Mouse (Mus musculus) mouse trophoblast stem cell (cell line): ENCODE data around the gene Cabp2.

ENCODE experiments used
- in situ Hi-C, 2 experiments: fragments of 300-500 bp; cut with MseI, MboI; formaldehyde crosslinking; loops; 2 replicates in 1 of 2; 3 replicates in 1 of 2; pipeline ENCODE4 v1.15.1; 2025

The Cabp2 gene

DNA sequence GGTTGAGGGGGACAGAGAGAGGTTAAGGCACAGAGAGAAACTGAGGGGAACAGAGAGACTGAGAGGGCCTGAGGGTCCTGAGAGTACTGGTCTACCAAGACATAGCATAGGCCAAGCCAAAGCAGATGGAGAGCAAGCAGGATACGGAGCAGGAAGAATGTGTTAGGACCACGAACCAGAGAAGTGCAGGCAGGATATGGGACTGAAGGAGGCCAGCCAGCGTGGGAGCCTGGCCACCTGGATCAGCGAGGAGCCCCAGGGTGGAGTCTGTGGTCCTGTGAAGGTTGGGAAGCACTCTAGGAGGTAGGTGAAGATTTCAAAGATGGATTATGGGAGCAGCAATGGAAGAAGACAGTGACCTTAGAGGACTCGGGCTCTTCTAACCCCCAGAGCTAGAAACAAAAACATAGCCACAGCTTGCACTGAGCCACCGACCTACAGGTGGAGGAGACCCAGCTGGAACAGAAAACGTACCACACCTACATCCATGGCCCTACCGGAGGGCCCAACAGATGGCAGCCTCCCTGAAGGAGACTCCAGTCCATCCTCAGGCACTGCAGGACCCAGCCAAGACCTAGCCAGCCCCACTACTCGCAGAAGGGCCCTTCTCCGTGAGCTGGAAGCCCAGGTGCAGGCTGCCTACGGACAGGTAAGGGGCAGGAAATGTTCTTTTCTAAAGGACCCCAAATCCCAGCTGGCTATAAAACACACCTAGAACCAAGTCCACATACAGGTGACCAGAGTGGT, 1.0 kb downstream of the Cabp2 start:
- in situ Hi-C loops, result no loop called here

DNA sequence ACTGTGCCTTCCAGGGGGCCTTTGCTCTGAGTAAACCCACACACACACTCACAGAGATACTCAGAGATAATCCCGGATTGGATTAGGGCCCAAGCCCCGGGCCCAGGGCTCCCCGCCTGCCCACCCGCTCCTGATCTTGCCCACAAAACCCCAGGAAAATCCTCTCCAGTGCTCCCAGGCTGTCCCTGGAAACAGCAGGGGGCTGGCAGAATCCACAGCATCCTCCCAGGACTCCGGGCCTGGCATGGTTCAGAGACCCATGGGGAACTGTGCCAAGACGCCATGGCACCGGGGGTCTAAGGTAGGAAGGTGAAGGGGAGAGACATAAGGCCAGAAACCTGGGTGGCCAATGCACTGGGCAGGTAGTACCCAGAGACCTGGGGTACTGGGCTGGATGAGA, 1.9 kb downstream of the Cabp2 start:
- in situ Hi-C loops, result no loop called here

DNA sequence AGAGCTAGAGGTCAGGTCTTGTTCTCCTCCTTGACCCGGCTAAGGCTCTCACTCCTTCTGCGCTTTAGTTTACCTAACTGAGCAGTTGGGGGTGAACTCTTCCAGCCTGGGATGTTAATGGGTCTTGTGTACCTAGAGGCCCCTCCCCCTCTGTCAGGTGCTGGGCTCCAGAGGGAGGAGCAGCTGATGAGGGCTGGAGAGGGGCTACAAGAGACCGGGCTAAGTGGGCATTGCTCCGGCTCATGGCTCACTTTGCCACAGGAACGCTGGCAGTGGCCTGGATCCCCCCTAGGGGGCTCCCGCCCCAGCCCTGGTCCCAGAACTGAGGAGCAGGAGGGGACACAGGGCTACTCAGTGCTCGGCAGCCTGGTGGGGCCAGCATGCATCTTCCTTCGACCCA, 2.4 kb downstream of the Cabp2 start:
- in situ Hi-C loops, result no loop called here

DNA sequence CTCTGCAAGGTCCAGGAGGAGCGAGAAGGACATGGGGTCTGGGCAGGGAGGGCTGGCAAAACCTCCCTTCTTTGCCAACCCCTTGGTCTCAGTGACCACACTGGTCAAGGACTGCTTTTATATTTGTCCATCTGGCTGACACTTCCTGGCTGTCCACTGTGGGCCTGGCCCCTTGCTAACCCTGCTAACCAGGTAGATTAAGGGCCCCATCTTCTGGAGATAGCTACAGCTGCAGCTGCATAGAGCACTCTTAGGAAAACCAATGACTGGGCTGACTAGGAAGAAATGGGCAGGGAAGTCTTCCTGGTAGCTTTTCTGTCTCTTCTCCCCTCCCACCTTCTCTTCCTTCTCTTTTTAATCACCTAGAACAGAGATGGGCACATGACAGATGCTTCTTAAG, 3.6 kb downstream of the Cabp2 start:
- in situ Hi-C loops, result loop anchor here (5.0 kb wide), 1 partner anchor 33 kb away; no protein-coding TSS in a partner anchor

DNA sequence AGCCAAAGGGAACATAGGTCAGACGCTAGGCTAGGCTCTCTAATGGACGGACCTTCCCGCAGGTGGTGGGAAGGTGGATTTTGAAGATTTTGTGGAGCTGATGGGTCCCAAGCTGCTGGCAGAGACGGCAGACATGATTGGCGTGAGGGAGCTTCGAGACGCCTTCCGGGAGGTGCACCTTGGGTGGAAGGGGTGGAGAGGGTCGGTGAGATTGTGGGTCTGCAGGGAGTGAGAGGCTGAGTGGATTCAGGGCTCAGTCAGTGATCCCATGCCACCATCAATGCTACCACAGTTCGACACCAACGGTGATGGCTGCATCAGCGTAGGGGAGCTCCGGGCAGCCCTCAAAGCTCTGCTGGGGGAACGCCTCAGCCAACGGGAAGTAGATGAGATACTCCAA, 4.8 kb downstream of the Cabp2 start:
- in situ Hi-C loops, result loop anchor here (5.0 kb wide), 1 partner anchor 34 kb away; no protein-coding TSS in a partner anchor

DNA sequence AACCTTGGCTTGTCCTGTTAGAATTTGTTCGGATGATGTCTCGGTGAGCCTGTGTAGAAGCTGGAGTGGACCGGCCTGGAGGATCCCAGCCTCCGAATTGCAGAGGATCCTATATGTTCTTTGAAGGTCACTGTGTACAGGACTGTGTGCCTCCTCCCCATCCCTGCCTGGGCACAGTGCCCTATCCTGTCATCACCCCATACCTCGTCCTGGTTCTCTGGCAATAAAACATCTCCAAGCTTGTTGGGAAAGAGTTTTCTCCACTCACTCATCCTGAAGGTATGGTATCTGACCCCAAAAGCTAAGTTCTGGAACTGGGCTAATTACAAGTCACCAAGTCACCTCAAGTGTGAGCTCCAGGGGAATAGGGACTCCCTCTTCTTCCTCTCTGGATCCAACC, 5.7 kb downstream of the Cabp2 start:
- in situ Hi-C loops, result loop anchor here (5.0 kb wide), 1 partner anchor 35 kb away; no protein-coding TSS in a partner anchor

DNA sequence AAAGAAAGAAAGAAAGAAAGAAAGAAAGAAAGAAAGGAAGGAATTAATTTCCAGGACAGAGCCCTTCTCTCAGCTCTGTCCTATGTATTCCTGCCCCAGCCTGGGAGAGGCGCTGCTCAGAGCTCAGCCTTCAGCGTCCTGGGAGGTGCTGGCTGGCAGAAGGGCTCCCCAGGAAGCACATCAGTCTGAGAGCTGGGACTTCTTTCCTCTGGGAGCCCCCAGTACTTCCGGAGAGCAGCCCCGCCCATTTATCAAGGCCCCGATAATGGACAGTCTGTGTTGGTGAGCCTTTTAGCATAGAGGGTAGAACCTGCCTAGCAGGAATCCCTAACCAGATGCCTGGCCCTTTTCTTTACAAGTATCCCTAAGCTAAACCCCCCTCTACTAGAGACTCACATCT, 6.8 kb downstream of the Cabp2 start:
- in situ Hi-C loops, result loop anchor here (5.0 kb wide), 1 partner anchor 36 kb away; no protein-coding TSS in a partner anchor

DNA sequence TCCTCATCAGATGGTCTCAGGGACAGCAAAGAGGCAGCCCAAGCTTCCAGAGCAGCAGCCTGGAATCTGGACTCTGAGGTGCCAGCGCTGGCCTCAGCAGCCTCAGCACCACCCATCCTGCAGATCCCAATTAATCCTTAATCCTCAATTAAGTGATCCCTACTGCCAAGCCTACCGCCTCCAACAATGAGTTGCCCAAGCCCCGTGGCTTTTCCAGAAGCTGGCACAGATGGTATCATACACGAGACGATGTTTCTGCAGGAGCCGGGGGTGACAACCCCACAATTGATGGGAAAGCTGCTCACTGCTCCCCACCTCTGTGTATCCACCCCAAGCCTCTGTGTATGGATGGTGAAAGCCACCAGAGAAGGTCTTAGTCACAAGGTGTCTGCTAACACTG, 7.8 kb downstream of the Cabp2 start:
- in situ Hi-C loops, result loop anchor here (5.0 kb wide), 1 partner anchor 37 kb away; no protein-coding TSS in a partner anchor

DNA sequence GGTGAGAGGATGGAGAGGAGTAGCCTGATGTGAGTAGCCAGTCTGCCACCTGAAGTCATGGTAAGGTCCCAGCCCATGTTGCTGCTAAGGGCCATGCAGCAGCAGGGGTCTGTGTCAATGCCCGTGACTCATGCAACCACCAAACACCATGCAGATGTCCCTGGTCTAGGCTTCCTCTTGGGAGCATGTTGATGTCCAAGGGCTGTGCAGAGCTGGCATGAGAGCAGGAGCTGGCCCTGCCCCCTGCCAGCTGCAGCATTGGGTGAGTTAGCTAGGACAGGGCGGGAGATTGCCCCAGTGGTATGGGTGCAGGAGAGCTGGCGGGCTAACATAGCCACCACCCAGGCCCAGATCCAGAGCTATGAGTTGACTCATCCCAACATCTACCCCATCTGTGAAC, 9.1 kb downstream of the Cabp2 start:
- in situ Hi-C loops, result no loop called here

DNA sequence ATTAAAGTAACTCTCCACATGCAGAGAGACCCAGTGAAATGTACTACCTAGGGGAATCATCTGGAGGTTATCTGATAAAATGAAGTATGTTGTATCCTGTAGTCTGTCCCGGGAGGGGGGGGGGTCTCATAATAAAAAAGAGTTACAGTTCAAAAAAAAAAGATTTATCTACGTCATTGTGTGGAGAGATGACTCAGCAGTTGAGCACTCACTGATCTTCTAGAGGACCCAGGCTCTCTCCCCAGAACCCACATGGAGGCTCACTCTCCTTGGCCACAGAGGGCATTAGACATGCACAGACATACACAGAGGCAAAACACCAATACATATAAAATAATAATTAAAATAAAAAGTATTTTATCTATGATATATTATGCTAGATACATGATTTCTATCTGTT, 10.0 kb downstream of the Cabp2 start:
- in situ Hi-C loops, result no loop called here

DNA sequence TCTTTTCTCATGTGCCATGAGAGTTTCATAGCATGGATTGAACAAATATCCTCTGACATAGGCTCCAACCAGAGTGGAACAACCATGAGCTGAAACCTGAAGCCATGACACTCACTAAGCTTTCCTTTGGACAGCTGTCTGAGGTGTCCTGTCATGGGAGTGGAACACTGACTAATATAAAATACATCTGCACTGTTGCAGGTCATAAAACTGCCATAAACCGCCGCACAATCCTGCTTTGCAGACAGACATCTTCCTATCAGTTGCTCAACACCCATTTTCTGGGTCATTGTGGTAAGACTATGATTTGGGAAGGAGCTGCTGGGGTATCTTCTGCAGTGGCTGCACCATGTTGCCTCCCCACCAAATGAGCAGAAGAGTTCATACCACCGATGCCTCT, 11.4 kb downstream of the Cabp2 start:
- in situ Hi-C loops, result no loop called here

DNA sequence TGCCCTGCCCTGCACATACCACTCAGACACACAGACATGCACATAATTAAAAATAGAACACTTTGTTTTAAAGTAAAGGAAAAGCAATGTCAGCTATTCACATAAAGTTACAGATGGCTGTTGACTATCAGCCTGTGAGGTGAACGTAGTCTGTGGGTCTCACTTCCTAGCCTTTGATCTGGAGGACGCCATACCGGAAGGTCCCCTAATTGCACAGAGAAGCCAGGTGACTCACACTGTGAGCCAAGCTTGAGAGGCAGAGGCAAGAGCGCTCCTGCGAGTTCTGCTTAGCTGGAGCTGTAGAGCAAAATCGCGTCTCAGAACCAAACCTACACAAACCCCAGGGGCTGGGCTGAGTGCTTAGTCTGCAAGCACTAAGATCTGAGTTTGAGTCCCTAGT, 12.4 kb downstream of the Cabp2 start:
- in situ Hi-C loops, result no loop called here

DNA sequence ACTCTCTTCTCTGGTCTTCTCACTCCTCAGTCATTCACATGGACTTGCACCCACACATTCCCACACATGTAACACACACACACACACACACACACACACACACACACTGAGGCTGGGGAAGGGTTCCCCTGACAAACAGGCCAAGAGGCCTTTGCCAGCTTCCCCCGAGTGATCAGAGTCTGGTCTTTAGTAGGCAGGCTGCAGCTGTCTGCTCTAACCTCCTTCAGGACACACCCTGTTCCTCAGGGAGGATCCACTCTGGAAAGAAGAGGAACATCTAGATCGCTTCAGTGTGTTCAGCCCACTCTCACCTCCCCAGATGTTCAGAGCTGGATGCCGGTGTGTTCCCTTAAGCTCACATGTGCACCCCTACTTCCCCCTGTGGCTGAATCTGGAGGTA, 13.0 kb downstream of the Cabp2 start:
- in situ Hi-C loops, result no loop called here

DNA sequence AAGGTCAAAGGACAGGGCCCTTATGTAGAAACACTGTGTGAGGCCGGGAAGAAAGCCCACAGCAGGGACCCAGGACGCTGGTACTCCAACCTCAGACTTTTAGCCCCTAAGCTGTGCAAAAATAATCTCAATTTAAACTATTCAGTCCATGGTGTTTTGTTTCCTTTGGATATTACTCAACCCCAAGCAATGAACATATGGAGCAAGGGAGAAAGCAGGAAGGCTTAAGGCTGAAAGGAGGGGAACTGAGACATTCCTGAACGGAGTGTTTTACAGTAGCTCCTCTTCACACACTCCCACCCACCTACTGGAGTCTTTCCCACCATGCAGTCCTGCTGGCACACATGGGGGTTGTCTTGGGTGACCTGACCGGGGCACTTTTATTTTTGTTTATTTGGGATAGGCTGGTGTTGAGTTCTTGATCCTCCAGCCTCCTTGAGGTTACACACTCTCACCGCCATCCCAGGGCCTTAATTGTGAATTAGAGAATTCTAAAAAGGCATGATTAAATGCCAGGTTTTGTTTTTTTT, 13.5 kb downstream of the Cabp2 start:
- in situ Hi-C loops, result no loop called here

DNA sequence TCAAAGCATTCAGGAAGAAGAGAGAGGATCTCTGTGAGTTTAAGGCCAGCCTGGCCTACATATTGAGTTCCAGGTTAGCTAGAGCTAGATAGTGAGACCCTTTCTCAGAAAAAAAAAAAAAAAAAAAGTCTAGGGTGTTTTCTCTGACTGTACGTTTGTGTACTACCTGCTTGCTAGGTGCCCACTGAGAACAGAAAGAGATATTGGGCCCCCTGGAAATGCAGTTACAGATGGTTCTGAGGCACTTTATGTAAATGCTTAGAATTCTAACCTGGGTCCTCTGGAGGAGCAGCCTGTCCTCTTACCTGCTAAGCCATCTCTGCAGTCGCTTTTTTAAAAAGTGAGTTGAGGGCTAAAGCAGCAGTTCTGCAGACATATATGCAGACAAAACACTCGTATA, 14.4 kb downstream of the Cabp2 start:
- in situ Hi-C loops, result no loop called here

DNA sequence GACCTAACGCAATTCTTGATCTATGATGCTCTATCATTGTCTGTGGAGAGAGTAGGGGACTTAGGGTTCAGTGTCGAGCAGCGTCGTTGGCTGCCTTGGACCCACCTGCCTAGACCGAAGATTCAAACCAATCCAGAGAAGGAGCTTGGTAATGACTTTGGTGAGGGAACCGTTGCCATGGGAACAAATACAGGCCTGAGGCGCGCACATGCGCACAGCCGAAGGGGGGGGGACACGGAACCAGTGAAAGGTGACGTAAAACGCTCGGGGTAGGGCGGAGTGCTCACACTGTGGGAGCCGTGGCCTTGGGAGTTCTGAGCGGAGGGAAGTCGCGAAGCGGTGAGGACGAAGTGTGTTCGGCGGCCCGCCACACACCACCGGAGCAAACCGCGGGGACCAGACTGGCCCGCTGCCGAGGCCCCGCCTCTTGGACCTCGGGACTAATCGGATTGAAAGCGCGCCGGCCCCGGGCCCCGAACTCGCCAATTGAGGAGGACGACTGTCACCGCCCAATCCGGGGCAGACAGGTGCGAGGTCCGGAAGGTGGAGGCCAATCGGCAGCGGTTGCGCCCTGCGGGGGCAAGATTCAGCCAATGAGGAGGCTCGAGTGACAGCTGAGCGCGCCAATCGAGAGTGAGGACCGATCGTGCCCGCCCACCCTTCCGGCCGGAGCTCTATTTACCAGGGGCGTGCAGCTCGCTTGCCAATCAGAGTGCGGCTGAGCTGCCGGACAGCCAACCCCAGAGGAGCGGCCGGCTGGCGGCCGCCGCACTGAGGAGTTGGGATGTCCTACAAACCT, 15.5 kb downstream of the Cabp2 start, which contains the start of gene Cdk2ap2:
TSS of gene Cdk2ap2 (plus strand) at position 541 of the 799 bp plus-strand sequence.
- in situ Hi-C loops, result no loop called here

DNA sequence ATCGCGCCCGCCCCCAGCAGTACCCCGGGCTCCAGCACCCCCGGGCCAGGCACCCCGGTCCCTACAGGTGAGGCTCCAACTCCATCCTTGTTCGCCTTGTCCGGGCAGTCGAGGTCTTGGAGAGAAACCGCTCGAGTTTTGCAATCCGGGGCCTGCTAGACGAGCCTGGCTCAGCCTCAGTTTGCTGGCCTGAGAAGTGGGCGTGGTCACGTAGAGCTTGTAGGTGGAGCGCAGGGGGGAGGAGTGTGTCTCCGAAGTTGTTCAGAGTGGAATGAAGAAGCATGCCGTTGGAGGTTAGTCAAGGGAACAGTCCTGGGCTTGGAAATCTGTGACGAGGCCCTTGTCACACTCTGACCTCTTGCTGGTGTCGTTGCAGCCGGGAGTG, 16.1 kb downstream of the Cabp2 start:
- in situ Hi-C loops, result no loop called here

DNA sequence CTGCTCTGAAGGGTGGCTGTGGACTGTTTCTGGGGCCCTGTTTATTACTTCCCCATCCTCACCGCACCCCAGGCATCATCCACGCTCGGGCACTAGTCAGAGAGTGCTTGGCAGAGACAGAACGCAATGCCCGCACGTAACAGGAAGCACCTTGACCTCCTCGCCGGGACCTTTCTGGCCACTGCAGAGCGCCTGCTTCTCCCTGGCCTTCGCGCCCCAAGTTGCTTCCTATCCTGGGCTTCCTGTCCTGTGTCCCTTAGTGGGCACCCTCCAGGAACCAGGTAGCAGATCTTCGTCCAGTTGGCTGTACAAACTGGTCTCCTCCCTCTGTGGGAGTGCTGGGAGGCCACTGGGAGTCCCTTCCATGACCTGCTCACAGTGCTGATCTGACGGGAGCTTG, 17.0 kb downstream of the Cabp2 start:
- in situ Hi-C loops, result no loop called here

DNA sequence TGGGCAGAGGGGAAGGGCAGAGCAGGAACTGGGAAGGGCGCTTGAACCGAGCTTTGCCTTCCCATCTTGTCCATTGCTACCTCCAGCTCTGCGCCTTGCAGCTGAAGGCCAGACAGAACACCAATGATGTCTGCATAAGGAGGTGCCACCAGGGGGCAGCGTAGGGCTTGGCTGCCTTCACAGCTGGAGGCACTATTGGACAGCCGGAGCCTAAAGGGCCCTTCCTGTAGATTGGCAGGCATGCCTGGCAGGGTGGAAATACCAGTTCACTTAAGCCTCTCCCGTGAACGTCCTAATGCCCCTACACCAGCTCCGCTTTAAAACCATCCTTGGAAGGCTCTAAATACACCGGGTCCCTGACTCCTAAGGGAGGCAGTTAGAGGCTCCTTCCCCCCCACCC, 17.7 kb downstream of the Cabp2 start:
- in situ Hi-C loops, result no loop called here

DNA sequence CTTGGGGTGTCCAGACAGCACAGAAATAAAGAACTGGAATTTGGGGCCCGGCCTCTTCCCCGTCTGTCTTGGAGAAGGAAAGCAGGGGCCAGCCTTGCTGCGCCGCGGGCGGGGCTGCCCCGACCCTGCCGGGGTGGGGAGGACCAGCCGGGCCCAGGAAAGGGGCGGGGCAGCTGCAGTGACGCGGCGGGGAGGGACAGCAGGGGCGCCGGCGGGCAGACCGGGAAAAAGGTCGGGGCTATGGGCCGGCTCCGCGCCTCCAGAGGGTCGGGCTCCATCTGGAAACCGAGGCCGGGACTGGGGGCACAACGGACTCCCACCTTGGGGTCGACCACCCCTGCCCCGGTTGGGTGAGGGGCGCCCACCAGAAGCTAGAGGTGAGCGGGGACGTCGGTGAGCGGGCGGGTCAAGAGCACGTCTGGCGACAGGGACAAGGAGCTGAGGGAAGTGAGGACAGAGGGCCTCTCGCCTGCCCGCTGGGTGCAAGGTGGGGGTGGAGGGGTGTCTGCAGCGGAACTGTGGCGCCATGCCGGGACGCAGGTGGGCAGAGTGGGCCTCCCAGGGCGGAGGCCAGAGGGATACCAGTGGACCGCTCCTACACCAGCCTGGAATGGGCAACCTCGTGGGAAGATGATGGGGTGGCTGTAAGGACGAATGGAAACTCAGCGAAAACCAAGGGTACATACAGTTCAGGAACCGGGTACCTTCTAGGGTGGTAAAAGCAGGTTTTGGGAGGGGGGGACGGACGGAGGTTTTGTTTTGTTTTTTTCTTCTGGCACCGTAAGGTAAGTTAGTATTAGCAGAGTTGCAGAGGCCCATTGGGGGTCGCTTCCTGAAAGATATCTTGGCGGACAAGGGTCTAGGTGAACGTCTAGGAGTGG, 18.7 kb downstream of the Cabp2 start, which contains the start of gene Pitpnm1:
TSS of gene Pitpnm1 (plus strand) at position 162 of the 881 bp plus-strand sequence.
- in situ Hi-C loops, result no loop called here

DNA sequence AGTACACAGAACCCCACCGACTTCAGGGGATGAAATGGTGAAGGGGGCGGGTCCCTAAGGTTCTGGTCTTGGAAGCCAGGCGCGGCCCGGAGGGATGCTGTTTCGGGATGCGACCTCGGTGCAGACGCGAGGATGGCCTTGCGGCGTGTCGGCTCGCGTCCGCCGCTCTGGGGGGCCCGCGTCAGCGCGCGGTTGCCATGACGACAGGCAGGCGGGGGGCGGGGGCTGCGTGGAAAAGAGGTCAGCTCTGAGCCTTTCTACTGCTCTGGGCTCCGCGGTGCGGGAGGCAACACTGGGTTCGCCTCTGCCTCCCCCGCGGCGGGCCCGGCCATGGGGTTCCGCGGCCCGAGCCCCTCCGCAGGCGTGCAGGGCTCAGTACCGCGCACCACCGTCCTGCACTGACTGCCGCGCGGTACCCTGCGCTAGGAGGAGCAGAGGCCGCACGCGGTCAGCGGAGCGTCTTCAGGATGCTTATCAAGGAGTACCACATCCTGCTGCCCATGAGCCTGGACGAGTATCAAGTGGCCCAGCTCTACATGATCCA, 19.4 kb downstream of the Cabp2 start:
- in situ Hi-C loops, result no loop called here
